ENCODE assay signal across 11 mouse cellular contexts in genomic region chr11:115234320-115235044, GRCm38 (mm10). TPM values are rescaled to one million over a fixed set of nuclear protein-coding genes. Genes with fewer than 3 reads are reported as not detected.
DNase-seq lines count a peak whose midpoint lies in the region; ATAC-seq and TF ChIP-seq lines count a peak whose summit lies in the region.
"Had no signal": no experiment of that assay in that cellular context is flagged by ENCODE, and none has a peak within 500 bp of the region (broad histone marks: within the 10 kb centered on the region; RNA-seq: fewer than 3 reads in every experiment).

No protein-coding gene starts in this region.

- peak; percentile 51; the same call in 1 of the 2 replicates for ATAC-seq in heart, embryonic 12.5 days (ENCODE audit: insufficient number of reproducible peaks, low FRiP score)
- ATAC-seq in heart, embryonic 11.5 days (replicated peaks; ENCODE audit: insufficient number of reproducible peaks, low FRiP score, low TSS enrichment), result no peak
- ATAC-seq in hindbrain, postnatal 0 days, result peak; percentile 28; the same call in 1 of the 2 replicates

- no peaks in the 10 kb centered on the region for H3K9me3 ChIP-seq in heart, embryonic 12.5 days (replicated peaks)
- no peaks in the 10 kb centered on the region for H3K9me3 ChIP-seq in heart, embryonic 11.5 days (replicated peaks; ENCODE audit: control insufficient read depth, low read length)
- no peaks in the 10 kb centered on the region for H3K9me3 ChIP-seq in hindbrain, postnatal 0 days (ENCODE audit: low read length)
- H3K9me3 ChIP-seq: forebrain, embryonic 13.5 days; kidney, embryonic 15.5 days; limb, embryonic 10.5 days had no signal

- H3K4me3 ChIP-seq in heart, embryonic 12.5 days, result no peak overlapping the region
- H3K4me3 ChIP-seq in heart, embryonic 11.5 days (ENCODE audit: low read depth, low read length), result no peak overlapping the region
- no peak overlapping the region for H3K4me3 ChIP-seq in hindbrain, postnatal 0 days (ENCODE audit: low read length)
- H3K4me3 ChIP-seq: forebrain, embryonic 13.5 days; kidney, embryonic 15.5 days; limb, embryonic 10.5 days had no signal

- peaks cover 33% of the 10 kb centered on the region for H3K27me3 ChIP-seq in heart, embryonic 12.5 days (replicated peaks)
- H3K27me3 ChIP-seq in heart, embryonic 11.5 days (ENCODE audit: control insufficient read depth, insufficient read depth, low read length), result no peaks in the 10 kb centered on the region; the same call in none of the 2 replicates
- no peaks in the 10 kb centered on the region for H3K27me3 ChIP-seq in hindbrain, postnatal 0 days (ENCODE audit: insufficient read depth, low read length)

- no peak for TF ChIP-seq CTCF in hindbrain, postnatal 0 days (IDR thresholded peaks at IDR 0.05; ENCODE audit: low read depth)

- H3K4me2 ChIP-seq in heart, embryonic 12.5 days, result no peak overlapping the region
- no peak overlapping the region for H3K4me2 ChIP-seq in heart, embryonic 11.5 days
- no peak overlapping the region for H3K4me2 ChIP-seq in hindbrain, postnatal 0 days (ENCODE audit: low read depth, low read length)
- H3K4me2 ChIP-seq: forebrain, embryonic 13.5 days; kidney, embryonic 15.5 days had no signal

- H3K27ac ChIP-seq in heart, embryonic 12.5 days (ENCODE audit: poor library complexity, severe bottlenecking), result no peak overlapping the region
- H3K27ac ChIP-seq in heart, embryonic 11.5 days (ENCODE audit: low read depth, low read length), result no peak overlapping the region
- H3K27ac ChIP-seq in hindbrain, postnatal 0 days, result peak overlapping the region; percentile 63
- H3K27ac ChIP-seq: kidney, embryonic 15.5 days; limb, embryonic 10.5 days had no signal

- H3K4me1 ChIP-seq in heart, embryonic 12.5 days (replicated peaks), result peaks cover 63% of the 10 kb centered on the region
- peaks cover 47% of the 10 kb centered on the region for H3K4me1 ChIP-seq in heart, embryonic 11.5 days (ENCODE audit: control insufficient read depth, insufficient read depth, low read length)
- peaks cover 29% of the 10 kb centered on the region; the same call in 1 of the 2 replicates for H3K4me1 ChIP-seq in hindbrain, postnatal 0 days (ENCODE audit: insufficient read depth, low read length)

- WGBS in heart, embryonic 12.5 days, result 56% methylated on average over 15 of the region's 15 CpGs
- WGBS in heart, embryonic 11.5 days (ENCODE audit: insufficient replicate concordance), result 57% methylated on average over 15 of the region's 15 CpGs
- WGBS in hindbrain, postnatal 0 days, result 55% methylated on average over 15 of the region's 15 CpGs

- no peaks in the 10 kb centered on the region for H3K36me3 ChIP-seq in heart, embryonic 12.5 days
- no peaks in the 10 kb centered on the region for H3K36me3 ChIP-seq in heart, embryonic 11.5 days (ENCODE audit: control insufficient read depth, insufficient read depth, low read length)
- no peaks in the 10 kb centered on the region for H3K36me3 ChIP-seq in hindbrain, postnatal 0 days (ENCODE audit: insufficient read depth, low read length)
- H3K36me3 ChIP-seq: kidney, embryonic 15.5 days had no signal

- no peak overlapping the region for H3K9ac ChIP-seq in heart, embryonic 12.5 days
- H3K9ac ChIP-seq in heart, embryonic 11.5 days (ENCODE audit: low read depth, low read length), result no peak overlapping the region
- no peak overlapping the region for H3K9ac ChIP-seq in hindbrain, postnatal 0 days (replicated peaks; ENCODE audit: low read length)
- H3K9ac ChIP-seq: forebrain, embryonic 13.5 days; kidney, embryonic 15.5 days had no signal

- DNase-seq in lung, postnatal 36 days, result peak; percentile 42
- DNase-seq in lung, postnatal 4 days, result no peak
- DNase-seq in adrenal gland, postnatal 10 days, result peak; percentile 82
- peak; percentile 74 for DNase-seq in hindbrain, postnatal 0 days (ENCODE audit: low spot score)
- no peak for DNase-seq in urinary bladder, postnatal 4 days (ENCODE audit: low spot score in 2 of 2)
- no peak for DNase-seq in spleen, postnatal 14 days (ENCODE audit: low spot score in 2 of 2)

RNA-seq across cellular contexts. Expression of gene Grin2c, which starts 32.6 kb away (rescaled TPM):
- 0.15 and 0.21 TPM in 2 replicates for polyA plus RNA-seq in heart, embryonic 12.5 days (2016; fragmentation: Nextera tagmentation; extraction: Ambion mirVana)
- 0.13 TPM in 1 of 2 replicates, not detected in the other for polyA plus RNA-seq in heart, embryonic 11.5 days (2014; fragmentation: Nextera tagmentation; extraction: Ambion mirVana)
- total RNA-seq in adrenal gland, postnatal 10 days (2021), result under 1 TPM; 0.61 to 0.75 TPM
- total RNA-seq in hindbrain, postnatal 0 days (2014; rRNA removed), result 6.9 and 7.1 TPM in 2 replicates
- 1.0 and 1.1 TPM in 2 replicates for polyA plus RNA-seq in hindbrain, postnatal 0 days (2015; fragmentation: Nextera tagmentation; extraction: Ambion mirVana)
- polyA plus RNA-seq: forebrain, embryonic 13.5 days; kidney, embryonic 15.5 days had no signal

RNA-seq across cellular contexts. Expression of gene Fdxr, which starts 42.4 kb away (rescaled TPM):
- 11.3 and 12.3 TPM in 2 replicates for polyA plus RNA-seq in heart, embryonic 12.5 days (2016; fragmentation: Nextera tagmentation; extraction: Ambion mirVana)
- polyA plus RNA-seq in heart, embryonic 11.5 days (2014; fragmentation: Nextera tagmentation; extraction: Ambion mirVana), result 10.0 and 12.0 TPM in 2 replicates
- total RNA-seq in adrenal gland, postnatal 10 days (2021), result 100 to 1,000 TPM; 368 to 383 TPM
- total RNA-seq in hindbrain, postnatal 0 days (2014; rRNA removed), result 20.0 and 22.6 TPM in 2 replicates
- 15.0 and 16.4 TPM in 2 replicates for polyA plus RNA-seq in hindbrain, postnatal 0 days (2015; fragmentation: Nextera tagmentation; extraction: Ambion mirVana)

RNA-seq across cellular contexts. Expression of gene Nat9, which starts 46.8 kb away (rescaled TPM):
- polyA plus RNA-seq in heart, embryonic 12.5 days (2016; fragmentation: Nextera tagmentation; extraction: Ambion mirVana), result 13.1 and 13.3 TPM in 2 replicates
- polyA plus RNA-seq in heart, embryonic 11.5 days (2014; fragmentation: Nextera tagmentation; extraction: Ambion mirVana), result 13.7 and 15.7 TPM in 2 replicates
- 10 to 100 TPM; 27.4 to 28.4 TPM for total RNA-seq in adrenal gland, postnatal 10 days (2021)
- 17.3 and 27.8 TPM in 2 replicates for total RNA-seq in hindbrain, postnatal 0 days (2014; rRNA removed)
- polyA plus RNA-seq in hindbrain, postnatal 0 days (2015; fragmentation: Nextera tagmentation; extraction: Ambion mirVana), result 17.3 and 22.2 TPM in 2 replicates

RNA-seq across cellular contexts. Expression of gene Tmem104, which starts 47.2 kb away (rescaled TPM):
- polyA plus RNA-seq in heart, embryonic 12.5 days (2016; fragmentation: Nextera tagmentation; extraction: Ambion mirVana), result 8.4 TPM in 2 replicates
- 7.5 and 8.2 TPM in 2 replicates for polyA plus RNA-seq in heart, embryonic 11.5 days (2014; fragmentation: Nextera tagmentation; extraction: Ambion mirVana)
- total RNA-seq in adrenal gland, postnatal 10 days (2021), result 10 to 100 TPM in 1 of 2 experiments, 1 to 10 TPM in 1; 9.5 to 15.7 TPM
- 6.4 and 11.1 TPM in 2 replicates for total RNA-seq in hindbrain, postnatal 0 days (2014; rRNA removed)
- 10.1 and 13.5 TPM in 2 replicates for polyA plus RNA-seq in hindbrain, postnatal 0 days (2015; fragmentation: Nextera tagmentation; extraction: Ambion mirVana)

Comparison
In these comparisons a context has a peak if more than half of its experiments do, and no peak if none do; other contexts are left out.
1. DNase-seq: peak in lung, postnatal 36 days (single experiment), adrenal gland, postnatal 10 days (single experiment) and hindbrain, postnatal 0 days (single experiment); none in lung, postnatal 4 days (0 of 2), urinary bladder, postnatal 4 days (0 of 2) and spleen, postnatal 14 days (0 of 2).